Mouse (Mus musculus) bone marrow, adult 2 months (tissue): ENCODE results near the gene Kdm2a.

ENCODE experiments used
- CTCF ChIP-seq: fragments of 200-500 bp; IDR thresholded peaks from 2 replicates; pipeline ENCODE4 v1.5.1; 2011; ENCODE audit warnings: low read length, control low read depth; ENCODE audit not compliant: control insufficient read depth, insufficient read depth
- POLR2A ChIP-seq: fragments of 200-500 bp; IDR thresholded peaks from 2 replicates; pipeline ENCODE4 v1.6.1; 2011; ENCODE audit warnings: low read depth, mild to moderate bottlenecking, control low read depth, low read length, borderline replicate concordance; ENCODE audit not compliant: control insufficient read depth

DNA sequence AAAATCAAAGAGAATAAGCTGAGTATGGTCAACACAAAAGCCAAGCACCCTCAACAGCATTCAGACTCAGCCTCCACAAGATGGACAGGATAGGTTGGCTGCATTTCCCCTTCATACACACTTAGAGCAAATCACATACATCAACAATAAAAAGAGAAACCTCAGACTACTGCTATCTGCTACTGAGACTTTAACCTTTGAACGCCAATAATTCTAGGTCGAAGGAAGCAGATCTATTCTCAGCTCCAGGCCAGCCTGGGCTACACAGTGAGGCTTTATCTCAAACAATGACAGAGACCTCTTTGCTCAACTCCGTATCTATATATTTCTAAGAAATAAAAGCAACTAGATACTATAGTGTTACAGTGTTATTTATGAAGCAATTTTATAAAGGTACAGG lies 66.8 kb downstream of the Kdm2a start:
- no peak for TF ChIP-seq POLR2A
- no peak for TF ChIP-seq CTCF
